8 mouse cellular contexts compared by ENCODE assay signal in the genomic region with DNA sequence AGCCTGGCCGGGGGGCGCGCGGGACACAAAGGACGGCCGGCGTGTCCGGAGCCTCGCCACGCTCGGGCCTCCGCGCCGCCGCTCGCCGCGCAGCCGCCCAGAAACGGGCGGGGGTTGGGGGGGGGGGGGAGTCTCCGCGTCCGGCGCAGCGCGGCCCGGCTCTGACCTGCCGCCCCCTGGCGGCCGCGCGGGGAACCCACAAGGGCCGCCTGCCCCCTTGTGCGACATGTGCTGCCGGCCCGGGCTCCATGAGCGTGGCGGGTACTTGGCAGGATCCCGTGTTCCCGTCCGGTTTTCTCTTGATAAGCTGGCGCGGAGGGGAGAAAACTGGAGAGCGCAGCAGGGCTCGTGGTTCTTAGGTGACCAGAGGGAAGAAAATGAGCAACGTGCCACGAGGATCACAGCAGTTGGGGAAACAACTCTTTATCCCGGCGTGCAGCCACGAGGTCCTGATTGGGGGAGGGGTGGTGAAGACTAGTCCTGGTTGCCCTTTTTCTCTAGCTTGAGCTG. TPM values are rescaled to one million over a fixed set of nuclear protein-coding genes. Genes with fewer than 3 reads are reported as not detected.
DNase-seq lines count a peak whose midpoint lies in the region; ATAC-seq lines count a peak whose summit lies in the region.

No protein-coding gene starts in this region.

- peaks cover 5% of the 10 kb centered on the region; the same call in 1 of the 2 replicates for H3K27me3 ChIP-seq in hindbrain, embryonic 15.5 days

- H3K4me3 ChIP-seq in hindbrain, embryonic 15.5 days: peak overlapping the region; percentile 78

- peak overlapping the region; percentile 91 for H3K27ac ChIP-seq in hindbrain, embryonic 15.5 days (replicated peaks)

- WGBS in hindbrain, embryonic 15.5 days: under 1% methylated on average over 29 of the region's 51 CpGs

- peak overlapping the region; percentile 95 for H3K9ac ChIP-seq in hindbrain, embryonic 15.5 days

- peak; percentile 83 for DNase-seq in R1 (ENCODE audit: low read depth, low spot score)
- DNase-seq in cerebellum, postnatal 36 days: peak; percentile 83 to 84
- peak; percentile 76 to 84 for DNase-seq in frontal cortex, postnatal 36 days (ENCODE audit: low spot score in 2 of 2)
- peak; percentile 71 for DNase-seq in left cerebral cortex, adult 11 months (ENCODE audit: low spot score)
- DNase-seq in lung, postnatal 36 days: peak; percentile 93
- peak; percentile 90 for DNase-seq in retina, embryonic 14.5 days (ENCODE audit: low spot score)
- DNase-seq in thymus, postnatal 36 days: peak; percentile 83 to 86

- H3K9me3 ChIP-seq in hindbrain, embryonic 15.5 days: no peaks in the 10 kb centered on the region

- H3K4me2 ChIP-seq in hindbrain, embryonic 15.5 days: peak overlapping the region; percentile 95

- peak; percentile 83 for ATAC-seq in hindbrain, embryonic 15.5 days (ENCODE audit: low FRiP score, low read depth)

- peaks cover 20% of the 10 kb centered on the region for H3K36me3 ChIP-seq in hindbrain, embryonic 15.5 days

- H3K4me1 ChIP-seq in hindbrain, embryonic 15.5 days (replicated peaks): peaks cover 37% of the 10 kb centered on the region

RNA-seq across cellular contexts. Expression of a gene that starts 49.9 kb away (rescaled TPM):
- 9.8 and 9.9 TPM in 2 replicates for polyA plus RNA-seq in hindbrain, embryonic 15.5 days (2015; fragmentation: Nextera tagmentation; extraction: Ambion mirVana)

Comparison
In these comparisons a context has a peak if more than half of its experiments do, and no peak if none do; other contexts are left out.
1. Peak in every context shown above with its lines: DNase-seq, ATAC-seq, H3K4me3 ChIP-seq and H3K27ac ChIP-seq.